Mouse (Mus musculus) spleen, adult 18-20 months (tissue): ENCODE results near the gene 1700029I15Rik.

Experiments used
- DNase-seq, 2 experiments: peaks; one replicate each; pipeline ENCODE4 v3.0.0; 2022; ENCODE audit warnings: mixed read lengths in 2 of 2

Gene 1700029I15Rik

GRCm38 (mm10) chr2:92427882-92428281, 45.5 kb downstream of the 1700029I15Rik start:
- no peak for DNase-seq

- DNase-seq = no peak
Observed at GRCm38 (mm10) chr2:92430089-92430488, 47.8 kb downstream of the 1700029I15Rik start.

- no peak for DNase-seq
Observed at GRCm38 (mm10) chr2:92430723-92431541, 48.6 kb downstream of the 1700029I15Rik start.

GRCm38 (mm10) chr2:92431611-92432179, 49.4 kb downstream of the 1700029I15Rik start:
- DNase-seq = no peak

GRCm38 (mm10) chr2:92432299-92433295, 50.3 kb downstream of the 1700029I15Rik start:
- no peak for DNase-seq

GRCm38 (mm10) chr2:92433578-92434374, 51.4 kb downstream of the 1700029I15Rik start, which contains the start of gene Cry2:
Cry2 (minus strand) TSS chr2:92434043.
- DNase-seq = peak; percentile 97

- no peak for DNase-seq
Observed at GRCm38 (mm10) chr2:92434375-92434745, 52.0 kb downstream of the 1700029I15Rik start.

- no peak for DNase-seq
Observed at GRCm38 (mm10) chr2:92435023-92435422, 52.7 kb downstream of the 1700029I15Rik start.
